Mouse (Mus musculus): ENCODE results near the gene Borcs6.

DNA sequence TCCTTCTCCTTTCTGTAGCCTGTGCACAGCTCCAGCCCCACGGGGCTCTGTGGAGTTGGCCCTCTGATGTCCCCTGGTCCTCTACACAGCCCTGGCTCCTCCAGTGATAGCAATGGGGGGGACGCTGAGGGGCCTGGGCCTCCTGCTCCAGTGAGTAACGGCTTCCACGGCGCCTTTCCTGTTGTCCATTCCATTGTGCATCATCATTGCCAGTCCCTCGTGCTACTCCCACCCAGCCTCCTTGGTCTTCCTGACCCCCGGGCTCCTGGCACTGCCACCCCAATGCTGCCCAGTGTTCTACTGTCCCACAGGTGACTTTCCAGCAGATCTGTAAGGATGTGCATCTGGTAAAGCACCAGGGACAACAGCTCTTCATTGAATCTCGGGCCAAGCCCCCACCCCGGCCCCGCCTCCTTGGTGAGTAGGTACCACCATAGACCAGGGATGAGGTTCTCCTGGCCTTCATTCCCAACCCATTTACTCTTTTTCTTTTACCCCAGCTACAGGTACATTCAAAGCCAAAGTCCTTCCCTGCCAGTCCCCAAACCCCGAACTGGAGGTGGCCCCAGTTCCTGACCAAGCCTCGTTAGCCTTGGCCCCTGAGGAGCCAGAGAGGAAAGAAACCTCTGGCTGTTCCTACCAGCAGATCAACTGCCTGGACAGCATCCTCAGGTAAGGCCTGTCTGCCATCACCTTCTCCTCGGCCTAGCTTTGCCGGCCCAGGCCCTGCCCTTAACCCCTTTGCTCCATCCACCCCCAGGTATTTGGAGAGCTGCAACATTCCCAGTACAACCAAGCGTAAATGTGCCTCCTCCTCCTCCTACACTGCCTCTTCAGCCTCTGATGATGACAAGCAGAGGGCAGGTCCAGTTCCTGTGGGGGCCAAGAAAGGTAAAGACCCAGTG, 44.3 kb downstream of the Borcs6 start:
- TF ChIP-seq CTCF (IDR thresholded peaks at IDR 0.05 in 2 of 3, conservative IDR thresholded peaks at IDR 0.05 in 1 of 3; ENCODE audit: control insufficient read depth in 1 of 3, insufficient read depth in 1 of 3, low read depth in 2 of 3, low read length in 3 of 3, poor library complexity in 1 of 3, severe bottlenecking in 1 of 3) (no peak), SMC3 (IDR thresholded peaks at IDR 0.05; ENCODE audit: low read depth, low read length) (no peak), POLR2A (IDR thresholded peaks at IDR 0.05; ENCODE audit: control insufficient read depth in 1 of 2, insufficient read depth in 1 of 2, low read depth in 1 of 2, low read length in 2 of 2, poor library complexity in 1 of 2) (no peak), ZC3H11A (IDR thresholded peaks at IDR 0.05; ENCODE audit: low read depth, low read length) (no peak), KAT2A (conservative IDR thresholded peaks at IDR 0.05; ENCODE audit: low read depth, low read length) (no peak), RCOR1 (IDR thresholded peaks at IDR 0.05; ENCODE audit: low read depth, low read length) (no peak), NRF1 (IDR thresholded peaks at IDR 0.05; ENCODE audit: insufficient read depth, low read depth, low read length, poor library complexity, severe bottlenecking) (no peak)
